Mouse (Mus musculus): ENCODE measurements around the gene Eppin. TPM values are rescaled to one million over a fixed set of nuclear protein-coding genes. Genes with fewer than 3 reads are reported as not detected.

The Eppin gene
- polyA plus RNA-seq, 1 experiment from 2014 or later: not detected

DNA sequence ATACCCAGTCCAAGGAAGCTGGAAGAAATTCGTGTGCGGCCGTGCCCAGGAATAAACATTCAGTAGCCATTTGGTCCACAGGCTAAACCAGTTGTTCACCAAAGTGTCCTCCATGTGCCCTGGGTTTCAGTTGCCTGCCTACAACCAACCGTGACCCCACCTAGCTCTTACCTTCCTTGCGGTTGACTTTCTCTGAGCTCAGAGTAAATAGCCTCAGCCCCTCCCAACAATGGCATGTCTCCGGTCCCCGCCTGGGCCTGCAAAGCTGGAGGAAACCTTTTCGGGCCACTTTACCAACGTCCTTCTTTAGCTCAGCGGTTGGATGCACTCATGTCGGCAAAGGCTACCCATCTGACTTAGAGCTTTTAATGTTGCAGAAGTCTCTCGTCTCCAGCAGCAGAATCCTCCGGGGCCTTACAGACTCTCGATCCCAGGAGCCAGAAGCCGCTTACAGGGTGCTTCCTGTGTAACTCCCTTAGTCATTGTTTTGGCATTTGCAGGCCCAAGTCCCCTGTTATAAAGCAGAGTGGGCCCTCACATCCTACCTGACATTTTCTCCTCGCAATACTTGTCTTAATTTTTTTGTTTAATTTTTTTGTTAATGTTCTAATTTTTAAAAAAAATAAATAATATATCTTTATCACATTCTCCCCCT lies 34.3 kb downstream of the Eppin start:
- WGBS: 38% methylated on average over 16 of the region's 16 CpGs
- peaks cover 20% of the 10 kb centered on the region for H3K4me1 ChIP-seq
- no peak for ATAC-seq (ENCODE audit: insufficient number of reproducible peaks, insufficient read depth, low FRiP score, low TSS enrichment, low read depth)

DNA sequence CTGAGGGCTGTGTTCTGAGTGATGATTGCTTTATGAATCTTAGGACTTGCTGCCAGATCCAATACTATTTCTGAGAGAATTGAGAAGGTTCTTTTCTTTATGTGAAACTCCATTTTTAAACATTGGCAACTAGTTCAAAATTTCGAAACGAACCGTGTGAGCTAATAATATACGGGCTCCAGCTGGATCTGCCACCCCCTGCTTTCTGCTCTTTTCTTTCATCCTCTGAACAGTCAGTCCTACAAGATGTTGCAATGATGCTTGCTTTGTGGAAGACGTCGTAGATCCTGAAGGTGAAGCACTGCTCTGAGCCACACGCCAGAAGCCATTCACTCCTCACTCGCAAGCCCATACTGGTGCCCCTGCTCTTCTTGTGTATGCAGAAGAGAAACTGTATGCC lies 35.0 kb downstream of the Eppin start:
- H3K9ac ChIP-seq: no peak overlapping the region
- H3K27ac ChIP-seq: no peak overlapping the region
- ATAC-seq (ENCODE audit: insufficient number of reproducible peaks, insufficient read depth, low FRiP score, low TSS enrichment, low read depth): no peak
- no peaks in the 10 kb centered on the region for H3K36me3 ChIP-seq
- no peak overlapping the region for H3K4me2 ChIP-seq
- H3K4me1 ChIP-seq: peaks cover 20% of the 10 kb centered on the region
- no peaks in the 10 kb centered on the region for H3K9me3 ChIP-seq
- H3K4me3 ChIP-seq: no peak overlapping the region
- peaks cover 5% of the 10 kb centered on the region; the same call in 1 of the 2 replicates for H3K27me3 ChIP-seq
- 76% methylated on average over 8 of the region's 8 CpGs for WGBS

More for the DNA sequence above, 34.3 kb downstream of the Eppin start:
- Histone ChIP-seq H3K27ac (no peak overlapping the region), H3K9ac (no peak overlapping the region), H3K36me3 (no peaks in the 10 kb centered on the region), H3K27me3 (peaks cover 5% of the 10 kb centered on the region; the same call in 1 of the 2 replicates), H3K9me3 (no peaks in the 10 kb centered on the region), H3K4me2 (no peak overlapping the region), H3K4me3 (no peak overlapping the region)

DNA sequence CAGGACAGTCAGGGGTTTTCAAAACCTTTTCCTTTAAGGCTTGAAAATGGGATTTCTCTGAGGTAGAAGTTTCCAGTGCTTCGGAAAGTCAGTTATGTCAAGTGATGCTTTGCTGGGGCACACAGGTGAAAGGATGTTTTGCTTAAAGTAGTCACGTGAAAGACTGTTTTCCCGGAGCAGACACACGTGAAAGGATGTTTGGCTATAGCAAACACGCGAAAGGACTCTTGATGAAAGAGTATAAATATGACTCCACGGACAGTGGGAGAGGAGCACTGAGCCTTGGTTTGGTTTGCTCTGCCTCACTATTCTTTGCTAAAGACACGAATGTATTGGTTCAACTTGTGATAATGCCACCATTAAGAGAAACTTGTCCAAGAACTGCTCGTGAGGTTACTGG lies 41.9 kb downstream of the Eppin start:
- Histone ChIP-seq H3K4me3 (no peak overlapping the region), H3K4me1 (peaks cover 8% of the 10 kb centered on the region), H3K27ac (no peak overlapping the region), H3K9me3 (no peaks in the 10 kb centered on the region), H3K27me3 (no peaks in the 10 kb centered on the region), H3K36me3 (no peaks in the 10 kb centered on the region), H3K9ac (no peak overlapping the region), H3K4me2 (no peak overlapping the region)
- WGBS: 86% methylated on average over 9 of the region's 9 CpGs
- ATAC-seq (ENCODE audit: insufficient number of reproducible peaks, insufficient read depth, low FRiP score, low TSS enrichment, low read depth): no peak

DNA sequence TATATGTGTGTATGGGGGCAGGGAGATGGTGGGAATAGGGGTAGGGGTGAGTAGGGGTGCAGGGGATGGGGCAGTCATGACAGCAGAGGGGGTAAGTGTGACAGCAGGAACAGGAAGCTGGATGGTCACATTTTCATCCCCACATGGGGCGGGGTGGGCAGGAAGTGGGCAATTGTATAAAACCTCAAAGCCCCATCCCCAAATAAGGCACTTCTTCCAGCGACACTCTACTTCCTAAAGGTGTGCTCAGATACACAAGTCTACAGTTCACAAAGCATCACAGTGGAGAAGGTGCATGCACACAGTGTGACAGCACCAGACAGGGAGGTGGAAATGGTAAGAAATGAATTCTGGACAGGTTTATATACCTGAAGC lies 42.5 kb downstream of the Eppin start:
- no peak for ATAC-seq (ENCODE audit: insufficient number of reproducible peaks, insufficient read depth, low FRiP score, low TSS enrichment, low read depth)
- Histone ChIP-seq H3K27ac (no peak overlapping the region), H3K27me3 (no peaks in the 10 kb centered on the region), H3K4me3 (no peak overlapping the region), H3K36me3 (no peaks in the 10 kb centered on the region), H3K9me3 (no peaks in the 10 kb centered on the region), H3K4me2 (no peak overlapping the region), H3K4me1 (peaks cover 8% of the 10 kb centered on the region), H3K9ac (0 out of 2 replicates have a peak overlapping the region, but pooled peaks have one; percentile 54)
- 84% methylated on average over 2 of the region's 2 CpGs for WGBS

DNA sequence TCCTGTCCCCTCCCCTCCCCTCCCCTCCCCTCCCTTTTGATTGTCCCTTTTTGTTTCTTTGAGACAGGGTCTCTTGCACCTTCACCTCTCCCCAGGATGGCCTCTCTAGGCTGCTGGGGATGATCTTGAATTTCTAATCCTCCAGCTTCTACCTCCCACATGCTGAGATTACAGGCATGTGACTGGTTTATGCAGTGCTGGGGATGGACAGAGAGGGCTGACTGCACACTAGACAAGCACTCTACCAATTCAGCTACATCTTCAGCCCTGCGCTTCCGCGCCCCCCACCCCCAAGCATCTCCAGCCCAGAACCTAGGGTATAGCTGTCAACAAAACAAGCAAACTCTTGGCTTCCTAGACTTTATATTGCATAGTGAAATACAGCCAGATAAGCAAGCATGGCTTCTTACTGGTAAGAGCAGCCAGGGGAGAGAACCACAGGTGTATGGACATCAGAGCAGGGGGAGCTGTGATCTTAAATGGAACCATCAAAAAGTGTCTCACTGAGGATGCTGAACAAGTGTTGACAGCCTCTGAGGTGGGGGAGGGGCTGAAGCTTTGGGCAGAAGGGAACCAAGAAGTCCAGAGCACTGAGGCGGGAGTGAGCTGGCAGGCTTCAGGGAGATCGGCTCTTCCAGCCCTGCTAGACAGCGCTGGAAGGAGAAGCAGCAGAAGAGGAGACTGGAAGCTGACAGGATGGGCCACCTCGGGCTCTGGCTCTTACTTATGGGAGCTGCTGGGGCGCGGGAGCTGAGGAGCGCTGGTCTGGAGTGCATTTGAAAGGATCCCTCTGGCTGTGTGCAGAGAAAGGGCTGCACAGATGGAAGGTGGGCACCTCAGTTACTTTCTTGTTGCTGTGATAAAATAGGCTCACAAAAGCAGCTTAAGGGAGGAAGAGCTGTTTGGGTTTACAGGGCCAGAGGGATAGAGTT lies 43.2 kb downstream of the Eppin start:
- Histone ChIP-seq H3K4me2 (peak overlapping the region; percentile 12; the same call in 1 of the 2 replicates), H3K36me3 (no peaks in the 10 kb centered on the region), H3K27me3 (no peaks in the 10 kb centered on the region), H3K4me1 (peaks cover 8% of the 10 kb centered on the region), H3K4me3 (no peak overlapping the region), H3K9ac (peak overlapping the region; percentile 54; the same call in 1 of the 2 replicates), H3K9me3 (no peaks in the 10 kb centered on the region), H3K27ac (no peak overlapping the region)
- ATAC-seq (ENCODE audit: insufficient number of reproducible peaks, insufficient read depth, low FRiP score, low TSS enrichment, low read depth): no peak
- WGBS: 17% methylated on average over 10 of the region's 10 CpGs

DNA sequence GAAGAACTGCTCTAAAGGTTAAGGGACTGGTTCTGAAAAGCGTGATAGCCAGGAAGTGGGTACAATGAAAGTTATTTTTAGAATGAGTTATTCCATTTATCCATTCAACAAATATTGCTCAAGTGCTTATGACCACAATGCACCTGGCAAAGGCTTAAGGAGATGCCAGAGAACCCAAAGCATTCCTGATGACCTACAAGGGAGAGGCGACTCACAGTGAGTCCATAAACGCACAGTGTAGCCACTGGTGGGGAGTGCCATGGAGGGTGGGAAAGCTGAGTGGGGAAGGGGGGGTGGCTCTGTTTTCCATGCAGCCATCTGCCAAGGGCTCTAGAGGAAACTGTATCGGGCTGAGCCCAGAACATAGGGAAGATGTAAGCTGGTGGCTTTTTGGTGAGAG lies 44.1 kb downstream of the Eppin start:
- no peak overlapping the region for H3K27ac ChIP-seq
- H3K9me3 ChIP-seq: no peaks in the 10 kb centered on the region
- H3K27me3 ChIP-seq: no peaks in the 10 kb centered on the region
- no peak overlapping the region for H3K9ac ChIP-seq
- ATAC-seq (ENCODE audit: insufficient number of reproducible peaks, insufficient read depth, low FRiP score, low TSS enrichment, low read depth): no peak
- H3K4me3 ChIP-seq: no peak overlapping the region
- no peak overlapping the region for H3K4me2 ChIP-seq
- peaks cover 12% of the 10 kb centered on the region for H3K4me1 ChIP-seq
- no peaks in the 10 kb centered on the region for H3K36me3 ChIP-seq
- 49% methylated on average over 4 of the region's 4 CpGs for WGBS

DNA sequence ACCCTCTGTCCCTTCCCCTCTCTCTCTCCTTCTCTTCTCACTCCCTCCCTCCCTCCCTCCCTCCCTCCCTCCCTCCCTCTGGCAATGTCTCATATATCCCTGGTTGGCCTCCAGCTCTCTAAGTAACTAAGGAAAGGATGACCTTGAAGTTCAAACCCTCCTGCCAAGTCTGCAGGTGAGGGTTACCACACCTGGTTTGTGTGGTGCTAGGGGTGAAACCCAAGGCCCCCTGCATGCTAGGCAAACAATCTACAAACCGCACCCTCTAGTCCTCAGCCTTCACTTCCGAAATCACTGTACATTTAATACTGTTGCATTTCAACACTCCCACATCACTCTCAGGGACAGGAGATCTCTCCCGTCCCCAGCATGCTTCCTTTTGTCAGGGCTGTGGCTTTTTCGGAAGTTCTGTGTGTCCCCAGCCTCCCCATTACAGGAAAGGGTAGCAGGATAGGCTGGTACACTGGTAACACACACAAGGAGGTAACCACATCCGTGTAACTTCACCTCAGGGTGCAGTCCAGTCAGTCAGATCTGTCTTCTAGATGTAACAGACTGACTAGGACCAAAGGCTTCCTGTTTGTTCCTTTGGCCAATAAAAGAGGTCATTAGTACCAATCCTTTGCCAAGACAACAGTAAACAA lies 48.8 kb downstream of the Eppin start:
- H3K4me3 ChIP-seq: no peak overlapping the region
- no peak overlapping the region for H3K4me2 ChIP-seq
- H3K27ac ChIP-seq: no peak overlapping the region
- no peaks in the 10 kb centered on the region for H3K27me3 ChIP-seq
- no peaks in the 10 kb centered on the region for H3K36me3 ChIP-seq
- H3K4me1 ChIP-seq: peaks cover 16% of the 10 kb centered on the region
- no peak overlapping the region for H3K9ac ChIP-seq
- H3K9me3 ChIP-seq: 0 out of 2 replicates have a peak, but pooled peaks cover 2% of the 10 kb centered on the region
- 38% methylated on average over 5 of the region's 5 CpGs for WGBS
- no peak for ATAC-seq (ENCODE audit: insufficient number of reproducible peaks, insufficient read depth, low FRiP score, low TSS enrichment, low read depth)

DNA sequence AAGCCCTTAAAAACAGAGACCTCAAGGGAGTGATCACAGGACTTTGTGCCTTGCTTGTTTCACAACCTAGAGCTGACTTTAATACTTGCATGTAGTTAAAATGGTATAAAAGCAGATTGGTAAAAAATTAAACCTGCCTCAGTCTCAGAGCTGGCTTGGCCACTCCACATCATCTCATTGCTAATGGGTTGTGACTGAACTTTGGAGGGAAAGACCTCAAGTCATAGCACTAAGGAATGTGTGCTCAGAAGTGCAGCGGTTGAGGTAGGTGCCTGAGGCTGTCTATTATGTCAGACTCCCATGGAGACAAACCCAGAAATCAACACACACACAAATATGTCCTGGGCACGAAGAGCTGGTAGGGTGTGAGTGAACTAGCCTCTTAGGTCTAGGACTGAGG lies 49.6 kb downstream of the Eppin start:
- Histone ChIP-seq H3K36me3 (no peaks in the 10 kb centered on the region), H3K4me2 (no peak overlapping the region), H3K27me3 (no peaks in the 10 kb centered on the region), H3K27ac (no peak overlapping the region), H3K4me3 (no peak overlapping the region), H3K4me1 (peaks cover 16% of the 10 kb centered on the region), H3K9me3 (0 out of 2 replicates have a peak, but pooled peaks cover 2% of the 10 kb centered on the region), H3K9ac (no peak overlapping the region)
- WGBS: 46% methylated on average over 2 of the region's 2 CpGs
- ATAC-seq (ENCODE audit: insufficient number of reproducible peaks, insufficient read depth, low FRiP score, low TSS enrichment, low read depth): no peak

DNA sequence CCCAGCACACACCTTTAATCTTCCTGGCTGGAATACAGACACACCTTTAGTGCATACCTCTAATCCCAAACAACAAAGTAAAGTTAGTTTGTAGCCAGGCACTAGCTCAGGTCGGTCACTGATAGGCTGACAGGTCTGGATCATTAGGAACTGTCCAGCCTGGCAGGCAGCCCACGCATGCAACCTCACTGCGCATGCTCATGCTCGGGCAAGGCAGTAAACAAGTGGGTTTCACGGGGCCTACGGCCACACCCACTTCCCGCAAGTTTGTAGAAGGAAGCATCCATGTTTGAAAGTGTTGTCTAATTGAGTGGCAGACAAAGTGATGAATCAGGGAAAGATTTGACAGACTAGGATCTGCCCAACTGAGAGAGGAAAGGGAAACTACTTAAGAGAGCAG lies 50.8 kb downstream of the Eppin start:
- no peak for ATAC-seq (ENCODE audit: insufficient number of reproducible peaks, insufficient read depth, low FRiP score, low TSS enrichment, low read depth)
- WGBS: 90% methylated on average over 7 of the region's 7 CpGs
- no peak overlapping the region for H3K27ac ChIP-seq

DNA sequence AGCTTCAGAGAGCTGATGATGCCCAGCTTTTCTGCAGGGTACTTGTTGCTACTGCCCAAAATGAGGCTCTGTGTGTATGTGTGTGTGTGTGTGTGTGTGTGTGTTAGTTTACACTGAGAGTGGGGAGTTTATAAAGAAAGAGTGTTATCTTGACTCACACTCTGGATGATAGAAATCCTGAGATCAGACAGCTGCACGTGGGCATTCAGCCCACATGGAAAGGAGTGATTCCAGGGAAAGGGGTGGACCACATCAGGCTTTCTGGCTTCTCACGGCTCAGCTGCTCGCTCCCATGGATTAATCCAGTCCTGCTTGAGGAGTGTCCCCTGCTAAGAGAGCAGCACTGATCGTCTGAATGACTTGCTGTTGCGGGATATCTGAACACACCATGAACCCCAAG lies 51.3 kb downstream of the Eppin start:
- Histone ChIP-seq H3K27me3 (no peaks in the 10 kb centered on the region), H3K27ac (no peak overlapping the region), H3K9me3 (0 out of 2 replicates have a peak, but pooled peaks cover 2% of the 10 kb centered on the region), H3K9ac (no peak overlapping the region), H3K4me3 (no peak overlapping the region), H3K4me2 (no peak overlapping the region), H3K36me3 (no peaks in the 10 kb centered on the region), H3K4me1 (peaks cover 16% of the 10 kb centered on the region)
- 79% methylated on average over 5 of the region's 5 CpGs for WGBS
- no peak for ATAC-seq (ENCODE audit: insufficient number of reproducible peaks, insufficient read depth, low FRiP score, low TSS enrichment, low read depth)

More for the DNA sequence above, 50.8 kb downstream of the Eppin start:
- Histone ChIP-seq H3K4me1 (peaks cover 16% of the 10 kb centered on the region), H3K4me2 (no peak overlapping the region), H3K9me3 (0 out of 2 replicates have a peak, but pooled peaks cover 2% of the 10 kb centered on the region), H3K9ac (no peak overlapping the region), H3K36me3 (no peaks in the 10 kb centered on the region), H3K4me3 (no peak overlapping the region), H3K27me3 (no peaks in the 10 kb centered on the region)

DNA sequence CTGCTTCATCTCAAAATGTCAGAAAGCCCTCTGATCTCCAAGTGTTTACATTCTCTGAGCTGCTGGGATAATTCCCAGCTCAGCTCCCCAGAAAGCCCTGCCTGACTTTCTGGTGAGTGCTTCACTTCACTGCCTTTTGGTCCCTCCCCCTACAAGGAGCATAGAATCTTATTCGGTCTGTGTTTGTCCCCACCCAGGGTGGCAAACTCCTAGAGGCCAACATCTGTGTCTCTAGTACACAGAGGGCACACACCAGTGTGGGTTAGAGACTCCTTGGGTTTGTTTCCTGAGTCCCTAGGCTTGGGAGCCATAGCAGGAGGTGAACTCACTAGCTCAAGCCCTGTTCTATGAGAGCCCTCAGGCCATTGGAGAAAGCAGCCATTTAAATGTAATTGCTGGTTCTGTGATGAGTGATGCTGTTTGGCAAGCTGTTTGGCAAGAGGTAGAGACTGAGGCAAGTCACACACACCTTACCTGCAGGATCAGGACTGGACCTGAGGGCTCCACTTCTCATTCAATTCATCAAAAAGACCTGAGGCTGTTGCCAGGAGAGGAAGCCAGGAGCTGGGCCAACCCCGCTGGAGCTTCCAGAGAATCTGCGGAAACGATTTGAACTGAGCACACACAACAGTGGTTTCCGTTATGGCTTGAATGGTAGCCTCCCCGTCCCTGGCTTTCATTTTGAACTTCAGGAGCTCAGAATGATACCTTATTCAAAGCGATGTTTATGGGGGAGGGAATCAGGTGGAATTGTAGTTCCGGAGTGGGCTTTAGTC lies 52.6 kb downstream of the Eppin start:
- Histone ChIP-seq H3K4me2 (no peak overlapping the region), H3K4me3 (no peak overlapping the region), H3K9ac (no peak overlapping the region), H3K27me3 (no peaks in the 10 kb centered on the region), H3K9me3 (0 out of 2 replicates have a peak, but pooled peaks cover 2% of the 10 kb centered on the region), H3K4me1 (peaks cover 16% of the 10 kb centered on the region), H3K27ac (0 out of 2 replicates have a peak overlapping the region, but pooled peaks have one; percentile 1), H3K36me3 (no peaks in the 10 kb centered on the region)
- 26% methylated on average over 8 of the region's 8 CpGs for WGBS
- ATAC-seq (ENCODE audit: insufficient number of reproducible peaks, insufficient read depth, low FRiP score, low TSS enrichment, low read depth): no peak
